Mouse (Mus musculus) thymus, adult 2 months (tissue): ENCODE measurements around the gene Nr4a2.

Experiments used
- CTCF ChIP-seq: fragments of 200-500 bp; IDR thresholded peaks from 2 replicates; pipeline ENCODE4 v1.5.1; 2012; ENCODE audit warnings: mild to moderate bottlenecking, control low read depth, low read length, moderate library complexity, borderline replicate concordance; ENCODE audit not compliant: control insufficient read depth, poor library complexity, insufficient read depth; ENCODE audit errors: extremely low read depth
- POLR2A ChIP-seq: fragments of 200-500 bp; IDR thresholded peaks from 2 replicates; pipeline ENCODE4 v1.6.1; 2012; ENCODE audit warnings: mild to moderate bottlenecking, low read length, control low read depth, moderate library complexity; ENCODE audit not compliant: control insufficient read depth, poor library complexity, insufficient read depth; ENCODE audit errors: extremely low read depth

DNA sequence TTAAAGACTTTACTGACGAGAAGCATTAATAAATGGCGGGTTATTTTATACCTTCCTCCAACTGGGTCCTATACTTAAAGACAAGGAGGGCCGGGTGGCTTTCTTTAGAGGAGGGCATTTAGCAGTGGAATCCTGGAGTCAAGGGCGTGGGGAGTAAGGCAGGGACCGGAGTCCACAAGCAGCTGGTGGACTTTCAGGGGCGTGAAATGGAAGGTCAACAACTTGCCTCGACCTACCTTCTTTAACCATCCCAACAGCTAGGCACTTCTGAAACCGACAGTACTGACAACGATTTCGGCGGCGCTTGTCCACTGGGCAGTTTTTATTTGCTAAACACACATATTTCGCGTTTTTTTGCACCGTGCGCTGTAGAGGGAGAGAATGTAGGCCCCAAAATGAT is 13.4 kb downstream of the Nr4a2 start:
- TF ChIP-seq CTCF (no peak), POLR2A (no peak)
